Mouse (Mus musculus) cerebral cortex, adult 2 months (tissue): Measurements from ENCODE around the gene Megf8.

Experiments used
- WGBS: fragments of 180-500 bp; shearing (Covaris S2); methylation state at CpG from one replicate; pipeline ENCODE4 v1.1.7; 2018; 5-methylcytosine and 5-hydroxymethylcytosine counted together

Gene Megf8

GRCm38 (mm10) chr7:25279076-25279860 lies 37.7 kb upstream of the Megf8 start:
- WGBS: under 1% methylated on average over 49 of the region's 49 CpGs

DNA sequence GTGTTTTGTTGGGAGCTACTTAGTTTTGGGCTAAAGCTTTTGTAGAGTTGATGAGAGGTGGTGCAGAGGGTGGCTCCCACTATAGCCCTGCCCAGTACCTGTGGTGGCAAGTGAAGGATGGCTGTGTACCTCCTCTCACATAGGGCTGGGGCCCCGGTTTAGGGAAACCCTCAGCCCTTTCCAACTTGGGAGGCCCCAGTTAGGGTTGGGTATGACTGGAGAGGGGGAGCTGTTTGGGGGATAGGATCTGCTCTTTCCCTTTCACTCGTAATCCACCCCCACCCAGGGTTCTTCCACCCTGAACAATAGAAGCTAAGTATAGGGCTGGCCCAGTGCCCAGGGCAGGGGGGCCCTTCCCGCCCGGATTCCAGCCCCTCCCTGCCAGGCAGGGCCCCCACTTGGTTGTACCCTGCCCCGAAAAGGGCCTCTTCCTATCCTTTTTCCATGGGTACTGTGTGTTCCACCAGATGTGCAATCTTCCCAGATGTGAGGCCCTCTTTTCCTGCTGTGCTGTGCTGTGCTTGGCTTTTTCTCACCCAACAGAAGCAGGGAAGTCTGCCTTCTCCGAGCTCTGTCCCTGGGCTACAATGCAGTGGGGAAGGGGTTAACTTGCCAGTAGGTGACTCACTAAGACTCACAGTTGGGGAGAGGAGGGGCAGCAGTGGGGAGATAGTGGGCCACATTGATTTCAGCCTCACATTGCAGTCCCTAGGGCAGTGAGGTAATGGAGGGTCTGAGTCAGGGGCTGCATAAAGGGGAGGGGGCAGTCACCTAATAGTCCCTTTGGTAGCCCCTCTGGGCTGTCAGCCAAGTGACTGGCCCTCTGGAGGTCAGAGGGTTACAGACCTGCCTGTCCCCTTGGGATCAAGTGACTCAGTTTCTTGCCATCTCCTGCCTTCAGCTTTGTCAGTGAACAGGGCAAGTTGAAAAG lies 36.8 kb upstream of the Megf8 start:
- WGBS: 2% methylated on average over 6 of the region's 6 CpGs

GRCm38 (mm10) chr7:25281166-25281733 lies 35.7 kb upstream of the Megf8 start:
- 9% methylated on average over 12 of the region's 12 CpGs for WGBS

DNA sequence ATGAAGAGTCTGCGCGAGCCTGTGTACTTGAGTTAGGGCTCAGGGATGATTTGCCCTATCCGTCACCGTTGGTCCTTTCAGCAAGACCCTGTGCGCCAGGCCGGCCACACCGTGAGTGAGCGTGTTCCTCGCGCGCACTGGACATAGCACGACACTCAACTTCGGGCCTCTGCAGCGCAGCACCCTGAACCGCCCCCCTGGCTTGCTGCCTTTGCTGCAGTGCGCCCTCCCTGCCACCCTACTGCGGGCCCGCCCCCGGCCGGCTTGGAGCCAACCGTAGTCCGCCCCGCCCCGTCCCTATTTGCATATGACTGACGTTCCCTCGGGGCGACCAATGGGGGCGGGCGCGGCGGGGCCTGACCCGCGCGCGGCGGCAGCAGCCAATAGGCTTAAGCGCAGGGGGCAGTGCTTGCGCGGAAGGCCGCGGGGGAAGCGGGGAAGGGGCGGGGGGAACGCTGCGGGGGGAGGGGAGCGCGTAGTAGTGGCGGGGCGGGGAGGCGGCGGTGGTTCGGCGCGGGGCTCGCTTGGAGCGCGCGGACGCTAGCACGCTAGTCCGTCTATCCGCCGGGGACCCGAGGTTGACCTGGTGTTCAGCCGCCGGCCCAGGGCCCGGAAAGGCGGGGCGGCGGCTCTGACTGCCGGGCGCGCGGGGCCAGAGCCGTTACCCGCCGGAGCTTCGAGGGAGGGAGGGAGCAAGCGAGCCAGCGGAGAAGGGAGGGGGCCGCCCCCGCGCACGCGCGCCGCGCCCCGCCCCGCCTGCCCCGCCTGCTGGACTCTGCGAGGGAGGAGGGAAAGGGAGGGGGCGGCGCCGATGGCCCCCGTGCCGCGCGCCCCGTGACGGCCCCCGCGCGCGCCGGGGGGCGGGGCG lies 35.0 kb upstream of the Megf8 start:
- WGBS: 2% methylated on average over 90 of the region's 108 CpGs

GRCm38 (mm10) chr7:25282731-25283211 lies 34.2 kb upstream of the Megf8 start:
- WGBS: under 1% methylated on average over 35 of the region's 36 CpGs

GRCm38 (mm10) chr7:25283637-25284036 lies 33.3 kb upstream of the Megf8 start:
- 35% methylated on average over 5 of the region's 5 CpGs for WGBS

GRCm38 (mm10) chr7:25284171-25284570 lies 32.8 kb upstream of the Megf8 start:
- WGBS: 60% methylated on average over 2 of the region's 2 CpGs

DNA sequence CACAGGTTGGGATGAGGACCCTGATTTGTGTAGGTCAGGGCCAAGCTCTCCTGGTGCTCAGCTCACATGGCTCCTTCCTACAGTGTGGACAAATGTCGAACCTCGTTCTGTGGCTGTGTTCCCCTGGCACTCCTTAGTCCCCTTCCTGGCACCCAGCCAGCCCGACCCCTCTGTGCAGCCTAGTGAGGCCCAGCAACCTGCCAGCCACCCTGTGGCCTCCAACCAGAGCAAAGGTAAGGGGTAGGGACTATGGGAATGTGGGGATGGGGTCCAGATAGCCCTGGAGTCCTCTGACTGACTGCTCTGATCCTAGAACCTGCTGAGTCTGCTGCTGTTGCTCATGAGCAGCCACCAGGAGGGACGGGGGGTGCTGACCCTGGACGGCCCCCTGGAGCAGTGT lies 32.2 kb upstream of the Megf8 start:
- 55% methylated on average over 5 of the region's 5 CpGs for WGBS

GRCm38 (mm10) chr7:25285511-25286238 lies 31.3 kb upstream of the Megf8 start:
- WGBS: 79% methylated on average over 20 of the region's 20 CpGs

GRCm38 (mm10) chr7:25286989-25287388 lies 30.0 kb upstream of the Megf8 start:
- 70% methylated on average over 8 of the region's 8 CpGs for WGBS

DNA sequence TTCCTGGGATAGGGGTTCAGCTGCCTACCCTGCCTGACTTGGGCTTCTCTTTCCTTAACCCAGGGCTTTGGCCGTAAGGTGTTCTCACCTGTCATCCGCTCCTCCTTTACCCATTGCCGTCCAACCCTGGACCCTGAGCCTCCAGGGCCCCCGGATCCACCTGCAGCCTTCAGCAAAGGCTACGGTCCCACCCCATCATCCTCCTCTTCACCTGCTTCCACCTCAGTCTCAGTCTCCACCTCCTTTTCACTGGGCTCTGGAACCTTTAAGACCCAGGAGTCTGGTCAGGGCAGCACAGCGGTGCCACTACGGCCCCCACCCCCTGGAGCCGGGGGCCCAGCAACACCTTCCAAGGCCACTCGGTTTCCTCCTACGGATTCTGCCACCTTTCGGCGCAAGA lies 29.0 kb upstream of the Megf8 start:
- 89% methylated on average over 12 of the region's 12 CpGs for WGBS

DNA sequence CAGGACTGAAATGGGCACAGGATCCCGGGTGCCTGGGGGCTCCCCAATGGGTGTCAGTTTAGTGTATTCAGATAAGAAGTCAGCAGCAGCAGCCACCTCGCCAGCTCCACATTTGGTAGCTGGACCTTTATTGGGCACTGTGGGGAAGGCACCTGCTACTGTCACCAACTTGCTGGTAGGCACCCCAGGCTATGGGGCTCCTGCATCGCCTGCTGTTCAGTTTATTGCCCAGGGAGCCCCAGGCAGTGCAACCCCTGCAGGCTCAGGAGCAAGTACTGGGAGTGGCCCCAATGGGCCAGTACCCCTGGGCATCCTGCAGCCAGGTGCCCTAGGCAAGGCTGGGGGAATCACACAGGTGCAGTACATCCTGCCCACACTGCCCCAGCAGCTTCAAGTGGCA lies 28.2 kb upstream of the Megf8 start:
- WGBS: 95% methylated on average over 3 of the region's 3 CpGs

- WGBS: 97% methylated on average over 3 of the region's 3 CpGs
Measured at GRCm38 (mm10) chr7:25289925-25290324, 27.0 kb upstream of the Megf8 start.

GRCm38 (mm10) chr7:25290463-25290862 lies 26.5 kb upstream of the Megf8 start:
- WGBS: 91% methylated on average over 1 of the region's 1 CpGs

DNA sequence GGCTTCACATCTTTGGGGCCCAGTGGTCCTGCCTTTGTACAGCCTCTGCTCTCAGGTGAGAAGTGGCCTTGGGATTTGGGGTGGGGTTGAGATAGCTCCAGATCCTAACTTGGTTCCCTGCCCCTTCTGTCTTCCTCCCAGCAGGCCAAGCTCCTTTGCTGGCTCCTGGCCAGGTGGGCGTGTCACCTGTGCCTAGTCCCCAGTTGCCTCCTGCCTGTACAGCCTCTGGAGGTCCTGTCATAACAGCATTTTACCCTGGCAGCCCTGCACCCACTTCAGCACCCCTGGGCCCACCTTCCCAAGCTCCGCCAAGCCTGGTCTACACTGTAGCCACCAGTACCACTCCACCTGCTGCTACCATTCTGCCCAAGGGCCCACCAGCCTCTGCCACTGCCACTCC lies 26.1 kb upstream of the Megf8 start:
- 72% methylated on average over 2 of the region's 2 CpGs for WGBS

GRCm38 (mm10) chr7:25292107-25292506 lies 24.9 kb upstream of the Megf8 start:
- WGBS: 54% methylated on average over 7 of the region's 7 CpGs

GRCm38 (mm10) chr7:25293191-25293739 lies 23.7 kb upstream of the Megf8 start:
- whole genome bisulfite sequencing: 85% methylated on average over 10 of the region's 10 CpGs

- WGBS: 91% methylated on average over 4 of the region's 4 CpGs
Measured at GRCm38 (mm10) chr7:25294495-25294894, 22.5 kb upstream of the Megf8 start.

DNA sequence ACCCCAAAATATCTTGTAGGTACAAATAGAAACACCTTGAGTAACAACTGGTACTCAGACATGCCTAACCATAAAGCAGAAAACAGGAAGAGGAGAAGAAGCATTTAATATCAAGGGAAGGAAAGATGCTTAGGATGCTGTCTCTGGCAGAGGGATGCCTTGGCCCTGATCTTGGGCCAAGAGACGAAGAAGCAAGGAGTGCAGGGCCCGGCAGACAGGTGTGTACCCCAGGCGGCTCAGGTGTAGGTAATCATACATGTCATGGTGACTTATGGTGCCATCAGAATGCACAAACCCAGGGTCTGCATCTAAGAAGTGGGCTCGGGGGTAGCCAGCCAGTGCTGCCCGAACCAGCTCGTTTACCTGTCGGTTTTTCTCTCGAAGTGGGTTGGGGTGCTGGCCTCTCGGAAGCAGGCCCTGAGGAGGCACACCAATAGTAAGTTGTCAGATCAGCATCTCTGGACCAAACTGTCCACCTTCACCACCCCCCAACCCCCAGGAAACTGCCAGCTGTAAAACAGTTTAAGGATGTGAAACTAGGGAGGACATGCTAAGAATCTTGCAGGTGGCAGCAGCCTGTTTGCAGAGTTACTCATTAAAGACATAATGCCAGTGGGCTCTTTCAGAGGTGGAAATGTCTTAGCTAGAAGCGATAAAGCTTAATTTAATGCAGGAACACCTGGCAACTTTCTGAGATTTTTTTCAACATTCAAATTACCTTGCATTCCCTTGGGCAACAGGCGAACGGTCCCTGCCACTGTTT lies 21.8 kb upstream of the Megf8 start:
- WGBS: 77% methylated on average over 12 of the region's 12 CpGs
